Mouse (Mus musculus) CD4-positive, CD25-positive, alpha-beta regulatory T cell, adult 4 months (primary cell): ENCODE results near the gene Slitrk4. TPM values are rescaled to one million over a fixed set of nuclear protein-coding genes. Genes with fewer than 3 reads are reported as not detected.

Experiments used
- ATAC-seq: one replicate; pipeline ENCODE4 v1.8.0; 2017
- polyA plus RNA-seq, 2 experiments: library from polyadenylated mRNA; unstranded; fragments of 100-300 nt; shearing (Covaris generic); gene quantifications; one replicate each; pipeline ENCODE4 v1.2.1; 2017

Gene Slitrk4
- polyA plus RNA-seq: not detected

- ATAC-seq: no peak
Measured at GRCm38 (mm10) chrX:64276290-64277125, at the start of gene Slitrk4. TSS of gene Slitrk4 (minus strand) at chrX:64276996.

GRCm38 (mm10) chrX:64319501-64319900 lies 42.7 kb upstream of the Slitrk4 start:
- ATAC-seq: no peak

GRCm38 (mm10) chrX:64277991-64278301 lies 1.1 kb upstream of the Slitrk4 start:
- no peak for ATAC-seq

- no peak for ATAC-seq
Measured at GRCm38 (mm10) chrX:64277126-64277990, 562 bp upstream of the Slitrk4 start.

GRCm38 (mm10) chrX:64275501-64276289 lies 1.1 kb downstream of the Slitrk4 start:
- no peak for ATAC-seq

GRCm38 (mm10) chrX:64263481-64263880 lies 13.3 kb downstream of the Slitrk4 start:
- ATAC-seq: no peak

Other genes starting within 250 kb of the Slitrk4 start
- gene Gm6760, start 124.8 kb downstream of the Slitrk4 start, polyA plus RNA-seq: not detected
- gene 3830417A13Rik, start 103.4 kb downstream of the Slitrk4 start, polyA plus RNA-seq: not detected